Mouse (Mus musculus): ENCODE measurements around the gene Id4. TPM values are rescaled to one million over a fixed set of nuclear protein-coding genes. Genes with fewer than 3 reads are reported as not detected.

Gene Id4
- polyA plus RNA-seq, 1 experiment from 2014 or later, result 85.5 TPM

DNA sequence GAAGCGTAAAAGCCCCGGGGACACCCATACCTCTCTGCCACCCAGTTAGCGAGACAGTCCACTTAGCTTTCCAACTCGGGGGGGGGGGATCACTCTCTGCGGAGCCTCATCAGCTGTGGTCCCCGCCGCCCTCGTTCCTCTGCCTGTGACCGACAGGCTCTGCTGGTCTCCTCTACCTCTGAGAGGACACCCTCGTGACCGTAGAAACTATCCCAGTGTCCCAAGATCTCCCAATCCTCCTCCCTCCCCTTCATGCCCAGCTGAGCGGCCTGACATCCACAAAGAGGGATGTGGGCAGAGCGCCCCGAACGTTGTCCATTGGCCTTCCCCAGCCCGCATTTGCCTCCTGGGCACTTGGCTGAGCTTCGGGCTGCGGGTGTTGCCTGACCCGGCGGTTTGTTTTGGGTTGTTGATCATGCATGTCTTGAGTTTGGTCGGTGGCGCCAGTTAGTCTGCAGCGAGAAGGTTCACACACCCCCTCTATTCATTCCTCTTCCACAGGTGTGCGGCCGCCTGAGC lies 1.5 kb downstream of the Id4 start:
- peak overlapping the region; percentile 80 for H3K4me2 ChIP-seq (replicated peaks)
- no peaks in the 10 kb centered on the region for H3K9me3 ChIP-seq (replicated peaks)
- under 1% methylated on average over 25 of the region's 25 CpGs for WGBS
- peak overlapping the region; percentile 86 for H3K4me3 ChIP-seq
- no peaks in the 10 kb centered on the region; the same call in 1 of the 2 replicates for H3K27me3 ChIP-seq
- no peak for ATAC-seq (ENCODE audit: low FRiP score)
- H3K4me1 ChIP-seq, result peaks cover 24% of the 10 kb centered on the region
- H3K9ac ChIP-seq, result peak overlapping the region; percentile 99
- no peaks in the 10 kb centered on the region for H3K36me3 ChIP-seq
- peak overlapping the region; percentile 98 for H3K27ac ChIP-seq

GRCm38 (mm10) chr13:48265029-48265428 lies 4.0 kb downstream of the Id4 start:
- WGBS, result 69% methylated on average over 6 of the region's 6 CpGs
- ATAC-seq (ENCODE audit: low FRiP score), result no peak
- Histone ChIP-seq H3K27ac (no peak overlapping the region), H3K4me2 (replicated peaks) (peak overlapping the region; percentile 80), H3K4me1 (peaks cover 13% of the 10 kb centered on the region), H3K36me3 (no peaks in the 10 kb centered on the region), H3K27me3 (no peaks in the 10 kb centered on the region; the same call in 1 of the 2 replicates), H3K9me3 (replicated peaks) (no peaks in the 10 kb centered on the region), H3K4me3 (peak overlapping the region; percentile 38), H3K9ac (0 out of 2 replicates have a peak overlapping the region, but pooled peaks have one; percentile 35)

DNA sequence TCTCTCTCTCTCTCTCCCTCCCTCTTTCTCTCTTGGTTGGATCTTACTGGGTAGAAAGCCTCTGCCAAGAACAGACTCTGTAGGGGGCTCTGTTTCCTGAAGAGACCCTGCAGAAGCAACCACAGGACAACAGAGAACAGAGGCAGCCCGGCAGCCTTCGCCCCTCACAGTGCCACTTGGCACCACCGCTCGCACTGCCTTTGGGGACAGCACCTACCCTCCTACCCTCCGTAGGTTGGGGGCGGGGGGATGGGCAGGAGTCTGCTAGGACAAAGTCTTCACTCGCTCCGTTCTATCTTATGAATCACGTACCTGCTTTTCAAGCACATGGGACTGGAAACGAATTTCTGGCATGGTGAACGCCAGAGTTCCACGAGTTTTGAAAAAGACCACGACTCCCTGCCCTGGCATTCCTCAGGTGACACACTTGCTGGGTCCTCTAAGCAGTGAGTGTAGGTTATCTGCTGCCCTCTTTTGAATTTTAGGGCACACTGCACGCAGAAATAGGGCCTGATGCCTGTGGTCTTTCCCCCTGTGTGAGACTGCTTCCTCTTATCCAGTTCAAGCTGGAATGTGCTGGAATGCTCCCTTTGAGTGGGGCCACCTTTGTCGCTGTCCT lies 12.5 kb downstream of the Id4 start:
- Histone ChIP-seq H3K4me3 (no peak overlapping the region), H3K27ac (no peak overlapping the region), H3K27me3 (0 out of 2 replicates have a peak, but pooled peaks cover 6% of the 10 kb centered on the region), H3K4me1 (peaks cover 20% of the 10 kb centered on the region), H3K4me2 (replicated peaks) (peak overlapping the region; percentile 42), H3K9me3 (replicated peaks) (no peaks in the 10 kb centered on the region), H3K9ac (no peak overlapping the region), H3K36me3 (no peaks in the 10 kb centered on the region)
- peak; percentile 52 for ATAC-seq (ENCODE audit: low FRiP score)
- 6% methylated on average over 15 of the region's 15 CpGs for WGBS

DNA sequence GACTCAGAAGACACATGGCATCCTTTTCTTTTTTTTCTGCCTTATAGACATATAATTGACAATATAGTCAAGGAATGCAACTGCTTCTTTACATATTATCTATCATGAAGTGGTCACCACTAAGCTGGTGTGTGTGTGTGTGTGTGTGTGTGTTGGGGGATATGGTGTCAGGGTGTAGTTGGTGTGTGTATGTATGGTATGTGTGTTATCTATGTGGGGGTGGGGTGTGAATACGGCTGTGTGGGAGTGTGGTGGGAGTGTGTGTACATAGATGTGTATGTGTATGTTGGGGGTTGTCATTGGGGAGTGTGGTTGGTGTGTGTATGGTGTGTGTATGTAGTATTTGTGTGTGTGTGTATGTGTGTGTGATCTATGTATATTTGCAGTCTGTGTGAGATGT lies 13.1 kb downstream of the Id4 start:
- 91% methylated on average over 1 of the region's 1 CpGs for whole genome bisulfite sequencing
- Histone ChIP-seq H3K27me3 (0 out of 2 replicates have a peak, but pooled peaks cover 6% of the 10 kb centered on the region), H3K9ac (no peak overlapping the region), H3K4me3 (no peak overlapping the region), H3K27ac (no peak overlapping the region), H3K36me3 (no peaks in the 10 kb centered on the region), H3K4me1 (peaks cover 20% of the 10 kb centered on the region), H3K4me2 (replicated peaks) (no peak overlapping the region), H3K9me3 (replicated peaks) (no peaks in the 10 kb centered on the region)
- ATAC-seq (ENCODE audit: low FRiP score), result peak; percentile 50

GRCm38 (mm10) chr13:48276981-48277380 lies 16.0 kb downstream of the Id4 start:
- Histone ChIP-seq H3K4me2 (replicated peaks) (no peak overlapping the region), H3K27me3 (0 out of 2 replicates have a peak, but pooled peaks cover 4% of the 10 kb centered on the region), H3K9ac (no peak overlapping the region), H3K4me3 (no peak overlapping the region), H3K4me1 (peaks cover 20% of the 10 kb centered on the region), H3K27ac (peak overlapping the region; percentile 72), H3K9me3 (replicated peaks) (no peaks in the 10 kb centered on the region), H3K36me3 (no peaks in the 10 kb centered on the region)
- WGBS, result 72% methylated on average over 7 of the region's 7 CpGs
- ATAC-seq (ENCODE audit: low FRiP score), result peak; percentile 49; the same call in 1 of the 2 replicates

- Histone ChIP-seq H3K9me3 (replicated peaks) (no peaks in the 10 kb centered on the region), H3K9ac (no peak overlapping the region), H3K4me1 (peaks cover 1% of the 10 kb centered on the region; the same call in 1 of the 2 replicates), H3K27ac (no peak overlapping the region), H3K4me2 (replicated peaks) (no peak overlapping the region), H3K36me3 (no peaks in the 10 kb centered on the region), H3K4me3 (no peak overlapping the region), H3K27me3 (no peaks in the 10 kb centered on the region)
- no peak for ATAC-seq (ENCODE audit: low FRiP score)
- 70% methylated on average over 9 of the region's 9 CpGs for WGBS
These were observed 23.4 kb downstream of the Id4 start for GRCm38 (mm10) chr13:48284426-48284825.

DNA sequence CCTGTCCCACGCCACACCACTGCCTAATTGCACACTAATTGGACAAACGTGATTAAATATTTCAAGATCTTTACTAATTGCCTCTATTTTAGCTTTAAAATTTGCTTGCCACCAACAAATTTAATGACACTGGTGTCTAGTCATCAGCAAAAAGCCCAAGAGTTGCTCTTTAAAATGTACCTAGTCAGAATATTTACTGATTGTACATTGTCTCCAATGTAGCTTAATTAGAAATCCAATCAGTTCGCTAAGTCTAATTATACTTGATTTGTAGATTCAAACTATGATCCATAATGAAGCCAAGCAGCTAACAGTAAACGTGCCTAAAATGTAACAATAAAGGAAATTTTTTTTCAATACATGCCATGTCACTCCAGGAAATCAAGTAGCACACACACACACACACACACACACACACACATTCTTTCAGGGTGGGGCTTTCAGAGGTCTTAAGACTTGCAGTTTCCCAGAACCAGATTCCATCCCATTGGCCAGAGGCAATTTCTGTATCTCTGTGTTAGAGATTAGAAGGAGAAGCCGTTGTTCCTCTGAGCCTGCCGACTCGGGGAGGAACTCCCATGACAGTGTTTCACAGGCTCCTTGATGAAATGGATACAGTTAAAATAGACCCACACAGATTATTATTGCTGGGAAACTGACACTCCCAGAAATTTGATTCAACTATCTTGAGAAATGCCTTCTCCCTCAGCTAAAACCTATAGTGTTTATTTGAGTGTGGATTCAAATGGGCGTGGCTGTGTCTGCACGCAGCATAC lies 24.1 kb downstream of the Id4 start:
- ATAC-seq (ENCODE audit: low FRiP score), result no peak
- H3K9ac ChIP-seq, result no peak overlapping the region
- WGBS, result 82% methylated on average over 9 of the region's 9 CpGs

DNA sequence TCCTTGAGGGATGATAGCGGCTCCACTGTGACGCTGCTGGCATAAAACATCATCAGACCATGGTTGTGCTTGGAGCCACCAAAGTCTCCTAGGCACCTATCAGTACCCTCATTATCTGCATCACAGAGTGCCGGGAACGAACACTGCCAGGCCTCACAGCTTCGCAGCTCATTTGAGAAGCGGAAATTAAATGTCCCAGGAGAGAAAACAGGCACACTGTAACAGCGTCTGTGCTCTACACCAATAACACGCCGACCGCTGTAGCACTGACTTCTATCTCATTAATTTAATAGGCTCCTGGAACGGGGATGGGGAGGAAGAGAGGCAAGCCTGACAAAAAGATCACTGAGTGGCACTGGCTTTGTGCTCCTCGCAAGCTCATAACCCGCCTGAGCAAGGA lies 29.4 kb downstream of the Id4 start:
- Histone ChIP-seq H3K36me3 (no peaks in the 10 kb centered on the region), H3K27ac (peak overlapping the region; percentile 88), H3K27me3 (no peaks in the 10 kb centered on the region), H3K9me3 (replicated peaks) (no peaks in the 10 kb centered on the region), H3K9ac (no peak overlapping the region), H3K4me3 (no peak overlapping the region), H3K4me1 (peaks cover 26% of the 10 kb centered on the region), H3K4me2 (replicated peaks) (no peak overlapping the region)
- WGBS, result 36% methylated on average over 13 of the region's 13 CpGs
- peak; percentile 88 for ATAC-seq (ENCODE audit: low FRiP score)

More for the DNA sequence above, 24.1 kb downstream of the Id4 start:
- Histone ChIP-seq H3K27ac (no peak overlapping the region), H3K4me2 (replicated peaks) (no peak overlapping the region), H3K4me3 (no peak overlapping the region), H3K4me1 (peaks cover 8% of the 10 kb centered on the region), H3K9me3 (replicated peaks) (no peaks in the 10 kb centered on the region), H3K36me3 (no peaks in the 10 kb centered on the region), H3K27me3 (no peaks in the 10 kb centered on the region)

DNA sequence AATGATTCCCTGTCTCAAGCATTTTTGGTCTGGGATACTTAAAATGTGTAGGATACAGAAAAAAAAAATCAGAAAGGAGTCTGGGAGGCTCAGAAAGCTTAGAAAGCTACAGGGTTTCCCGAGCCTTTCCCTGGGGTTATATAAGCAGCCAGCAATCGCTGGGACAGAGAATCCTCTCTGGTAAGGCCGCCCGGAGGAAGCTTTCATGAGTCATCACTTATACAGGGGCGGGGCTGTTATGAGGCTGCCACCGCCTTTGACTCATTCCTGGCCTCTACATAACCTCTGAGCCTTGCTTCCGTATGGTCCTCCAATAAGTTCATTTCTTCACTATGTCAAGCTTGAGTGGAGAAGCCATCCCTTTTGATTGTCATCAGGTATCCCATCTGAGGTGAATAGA lies 53.5 kb downstream of the Id4 start:
- no peak overlapping the region for H3K4me3 ChIP-seq
- no peak for ATAC-seq (ENCODE audit: low FRiP score)
- H3K27ac ChIP-seq, result no peak overlapping the region
- WGBS, result 76% methylated on average over 7 of the region's 7 CpGs
- H3K9ac ChIP-seq, result no peak overlapping the region
- peaks cover 14% of the 10 kb centered on the region for H3K4me1 ChIP-seq
- no peaks in the 10 kb centered on the region for H3K36me3 ChIP-seq
- H3K27me3 ChIP-seq, result peaks cover 5% of the 10 kb centered on the region; the same call in 1 of the 2 replicates
- H3K9me3 ChIP-seq (replicated peaks), result no peaks in the 10 kb centered on the region
- H3K4me2 ChIP-seq (replicated peaks), result no peak overlapping the region
